Mouse (Mus musculus) midbrain, embryonic 16.5 days (tissue): Measurements from ENCODE around the gene 6430548M08Rik. TPM values are rescaled to one million over a fixed set of nuclear protein-coding genes. Genes with fewer than 3 reads are reported as not detected.

Experiments
- ATAC-seq: fragments of 200-750 bp; cut with Nextera tagmentation; 2 replicates; pipeline ENCODE4 v1.8.0; 2017; ENCODE audit warnings: moderate TSS enrichment
- H3K27ac ChIP-seq: fragments of 300-500 bp; sonication (generic); 2 replicates; pipeline ENCODE4 v1.5.1; 2014; ENCODE audit warnings: mild to moderate bottlenecking, low read length, mixed read lengths
- H3K27me3 ChIP-seq: fragments of 300-500 bp; sonication (generic); 2 replicates; pipeline ENCODE4 v1.6.1; 2014; ENCODE audit warnings: low read depth, low read length, mixed read lengths; ENCODE audit not compliant: control insufficient read depth, insufficient read depth
- H3K36me3 ChIP-seq: fragments of 300-500 bp; sonication (generic); 2 replicates; pipeline ENCODE4 v1.6.1; 2014; ENCODE audit warnings: mild to moderate bottlenecking, low read length, moderate library complexity, mixed read lengths; ENCODE audit not compliant: control insufficient read depth, insufficient read depth
- H3K4me1 ChIP-seq: fragments of 300-500 bp; sonication (generic); 2 replicates; pipeline ENCODE4 v1.6.1; 2014; ENCODE audit warnings: mild to moderate bottlenecking, low read length, mixed read lengths; ENCODE audit not compliant: control insufficient read depth, insufficient read depth
- H3K4me2 ChIP-seq: fragments of 300-500 bp; sonication (generic); 2 replicates; pipeline ENCODE4 v1.6.1; 2014; ENCODE audit warnings: mild to moderate bottlenecking, low read length, mixed read lengths
- H3K4me3 ChIP-seq: fragments of 300-500 bp; sonication (generic); 2 replicates; pipeline ENCODE4 v1.5.1; 2014; ENCODE audit warnings: low read depth, mild to moderate bottlenecking, low read length, moderate library complexity, mixed read lengths
- H3K9ac ChIP-seq: fragments of 300-500 bp; sonication (generic); 2 replicates; pipeline ENCODE4 v1.6.1; 2014; ENCODE audit warnings: low read depth, low read length, mixed read lengths
- H3K9me3 ChIP-seq: fragments of 300-500 bp; sonication (generic); replicated peaks from 2 replicates; pipeline ENCODE4 v1.6.1; 2014; ENCODE audit warnings: mild to moderate bottlenecking, low read length, mixed read lengths; ENCODE audit not compliant: control insufficient read depth, poor library complexity, severe bottlenecking
- WGBS: fragments of 180-500 bp; shearing (Covaris S2); extraction: QIAGEN DNeasy Blood & Tissue Kit; methylation state at CpG from one replicate; pipeline ENCODE4 v1.1.7; 2014; 5-methylcytosine and 5-hydroxymethylcytosine counted together
- polyA plus RNA-seq: library from polyadenylated mRNA; unstranded; fragments of >200 nt; fragmentation: Nextera tagmentation; extraction: Ambion mirVana; gene quantifications from 2 replicates; pipeline ENCODE4 v1.2.1, GENCODE M21; 2015

6430548M08Rik gene
- polyA plus RNA-seq, 1 experiment from 2014 or later = 40.2 TPM

DNA sequence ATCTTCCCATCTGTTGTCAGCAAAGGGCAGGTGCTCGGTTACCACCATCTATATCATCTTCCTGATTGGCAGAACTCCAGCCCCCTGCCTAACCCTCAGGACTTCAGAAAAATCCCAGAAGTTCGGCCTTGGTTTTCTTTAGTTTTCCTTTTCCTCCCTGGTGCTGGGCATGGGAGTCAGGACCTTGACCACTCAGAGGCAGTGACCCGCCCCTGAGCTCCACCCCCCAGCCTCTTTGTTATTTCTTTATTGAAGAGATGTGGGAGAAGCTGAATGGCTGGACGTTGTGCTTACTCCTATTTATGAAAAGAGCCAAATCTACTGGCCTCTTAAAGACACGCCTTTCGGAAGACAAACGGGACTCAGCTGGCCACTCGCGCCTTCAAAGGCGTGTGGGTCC is 646 bp upstream of the 6430548M08Rik start:
- Histone ChIP-seq H3K9me3 (no peaks in the 10 kb centered on the region), H3K27me3 (no peaks in the 10 kb centered on the region), H3K4me1 (peaks cover 10% of the 10 kb centered on the region; the same call in 1 of the 2 replicates), H3K36me3 (no peaks in the 10 kb centered on the region), H3K9ac (peak overlapping the region; percentile 82), H3K4me3 (peak overlapping the region; percentile 83), H3K4me2 (peak overlapping the region; percentile 85), H3K27ac (peak overlapping the region; percentile 91)
- WGBS = 3% methylated on average over 10 of the region's 10 CpGs
- no peak; the same call in 1 of the 2 replicates for ATAC-seq

DNA sequence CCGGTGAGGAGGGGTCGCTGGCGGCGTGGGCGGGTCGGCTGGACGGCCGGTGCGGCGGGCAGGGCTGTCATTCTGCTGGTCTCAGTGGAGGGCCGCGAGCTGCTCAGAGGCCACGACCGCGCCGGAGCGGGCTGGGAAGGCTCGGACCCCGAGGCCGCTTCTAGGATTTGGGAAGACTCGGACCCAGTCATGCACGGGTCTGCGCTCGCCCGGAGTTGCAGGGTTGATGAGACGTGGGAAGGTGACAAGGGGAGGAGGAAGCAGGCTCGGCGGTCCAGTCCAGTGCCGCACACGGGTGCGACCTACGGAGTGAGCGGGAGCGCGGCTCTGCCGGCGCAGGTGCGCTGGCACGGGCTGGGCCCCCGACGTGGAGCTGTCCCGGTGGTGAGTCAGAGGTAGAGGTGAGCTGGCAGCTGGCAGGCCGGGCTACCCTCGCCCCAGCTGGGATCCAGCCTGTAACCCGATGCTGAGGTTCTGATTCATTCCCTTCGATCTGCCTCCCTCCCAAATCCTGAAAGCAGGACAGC is 426 bp downstream of the 6430548M08Rik start:
- no peaks in the 10 kb centered on the region for H3K9me3 ChIP-seq
- ATAC-seq = peak; percentile 61
- peaks cover 10% of the 10 kb centered on the region; the same call in 1 of the 2 replicates for H3K4me1 ChIP-seq
- H3K36me3 ChIP-seq = no peaks in the 10 kb centered on the region
- peak overlapping the region; percentile 81 for H3K27ac ChIP-seq
- no peaks in the 10 kb centered on the region for H3K27me3 ChIP-seq
- WGBS = under 1% methylated on average over 43 of the region's 46 CpGs
- H3K4me3 ChIP-seq = peak overlapping the region; percentile 83
- peak overlapping the region; percentile 59 for H3K4me2 ChIP-seq
- peak overlapping the region; percentile 89 for H3K9ac ChIP-seq

DNA sequence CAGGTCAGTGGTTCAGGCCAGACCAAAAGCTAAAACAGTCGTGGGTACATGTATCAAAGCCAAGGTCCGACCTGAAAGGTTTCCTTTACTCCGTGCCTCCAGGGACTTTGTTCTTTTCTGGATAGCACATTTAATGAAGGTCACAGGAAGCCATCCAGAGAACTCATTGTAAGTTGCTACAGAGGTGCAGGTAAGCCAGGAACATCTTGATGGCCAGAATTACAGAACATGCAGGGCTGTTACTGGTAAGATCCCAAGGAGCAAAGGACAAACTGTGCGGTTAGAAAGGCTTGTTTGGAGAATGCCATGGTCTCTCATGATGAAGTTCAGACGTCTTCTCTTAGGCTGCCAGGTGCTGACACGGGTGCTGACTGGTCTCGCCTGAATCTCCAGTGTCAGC is 2.6 kb downstream of the 6430548M08Rik start:
- Histone ChIP-seq H3K4me3 (no peak overlapping the region), H3K27me3 (no peaks in the 10 kb centered on the region), H3K4me2 (no peak overlapping the region), H3K4me1 (peaks cover 10% of the 10 kb centered on the region; the same call in 1 of the 2 replicates), H3K27ac (no peak overlapping the region), H3K36me3 (no peaks in the 10 kb centered on the region), H3K9me3 (no peaks in the 10 kb centered on the region), H3K9ac (no peak overlapping the region)
- WGBS = 78% methylated on average over 7 of the region's 7 CpGs
- ATAC-seq = no peak

DNA sequence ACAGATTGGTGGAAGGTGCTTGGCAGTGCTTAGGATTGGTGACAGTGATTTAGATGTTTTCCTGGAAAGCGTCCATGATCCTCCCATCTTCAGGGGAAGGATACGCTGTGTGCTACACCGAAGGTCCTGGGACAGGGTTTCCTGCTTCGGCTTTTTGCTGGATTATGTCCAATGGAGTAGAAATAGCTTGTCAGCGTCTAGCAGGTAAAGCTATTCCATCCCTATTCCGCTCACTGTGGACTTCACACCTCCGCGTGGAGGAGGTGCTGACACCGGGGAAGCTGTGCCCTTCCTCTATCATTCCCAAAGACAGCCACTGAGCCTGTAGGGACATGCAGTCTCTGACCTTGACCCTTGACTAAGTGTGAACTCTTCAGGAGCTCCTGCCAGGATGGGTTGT is 4.2 kb downstream of the 6430548M08Rik start:
- no peaks in the 10 kb centered on the region for H3K27me3 ChIP-seq
- H3K4me3 ChIP-seq = no peak overlapping the region
- WGBS = 91% methylated on average over 9 of the region's 9 CpGs
- peaks cover 6% of the 10 kb centered on the region; the same call in 1 of the 2 replicates for H3K4me1 ChIP-seq
- no peak for ATAC-seq
- H3K36me3 ChIP-seq = no peaks in the 10 kb centered on the region
- no peak overlapping the region for H3K9ac ChIP-seq
- no peak overlapping the region for H3K4me2 ChIP-seq
- no peak overlapping the region for H3K27ac ChIP-seq
- no peaks in the 10 kb centered on the region for H3K9me3 ChIP-seq

- H3K36me3 ChIP-seq = no peaks in the 10 kb centered on the region
- no peak overlapping the region for H3K9ac ChIP-seq
- no peaks in the 10 kb centered on the region for H3K27me3 ChIP-seq
- no peak overlapping the region for H3K4me2 ChIP-seq
- WGBS = 90% methylated on average over 5 of the region's 5 CpGs
- H3K27ac ChIP-seq = no peak overlapping the region
- no peak overlapping the region for H3K4me3 ChIP-seq
- H3K4me1 ChIP-seq = peaks cover 4% of the 10 kb centered on the region; the same call in 1 of the 2 replicates
- H3K9me3 ChIP-seq = no peaks in the 10 kb centered on the region
- no peak for ATAC-seq
These were observed 4.9 kb downstream of the 6430548M08Rik start for GRCm38 (mm10) chr8:120118847-120119246.

- no peaks in the 10 kb centered on the region for H3K36me3 ChIP-seq
- 77% methylated on average over 3 of the region's 3 CpGs for WGBS
- no peaks in the 10 kb centered on the region for H3K27me3 ChIP-seq
- no peak overlapping the region for H3K4me3 ChIP-seq
- H3K4me2 ChIP-seq = no peak overlapping the region
- no peaks in the 10 kb centered on the region for H3K9me3 ChIP-seq
- ATAC-seq = no peak
- H3K27ac ChIP-seq = no peak overlapping the region
- peaks cover 4% of the 10 kb centered on the region; the same call in 1 of the 2 replicates for H3K4me1 ChIP-seq
- no peak overlapping the region for H3K9ac ChIP-seq
These were observed 5.5 kb downstream of the 6430548M08Rik start for GRCm38 (mm10) chr8:120119429-120119828.

DNA sequence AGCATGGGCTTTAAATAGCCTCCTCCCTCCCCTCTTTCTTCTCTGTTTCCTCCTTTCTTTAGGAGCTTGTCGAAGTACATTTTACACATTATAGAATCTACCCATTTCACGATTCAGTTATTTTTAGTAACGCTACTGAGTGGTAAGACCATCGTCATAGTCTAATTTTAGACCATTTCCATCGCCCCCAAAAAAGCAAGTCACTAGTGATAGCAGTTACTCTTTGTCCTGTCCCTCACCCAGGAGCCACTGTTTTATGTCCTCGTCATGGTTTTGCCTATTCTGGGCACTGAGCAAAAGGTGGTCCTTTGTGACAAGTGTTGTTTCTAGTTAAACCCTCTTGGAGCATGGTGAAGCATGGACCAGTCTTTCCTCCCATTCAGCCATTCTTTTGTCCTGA is 6.0 kb downstream of the 6430548M08Rik start:
- Histone ChIP-seq H3K27me3 (no peaks in the 10 kb centered on the region), H3K9me3 (no peaks in the 10 kb centered on the region), H3K9ac (no peak overlapping the region), H3K4me1 (peaks cover 5% of the 10 kb centered on the region; the same call in 1 of the 2 replicates), H3K36me3 (no peaks in the 10 kb centered on the region), H3K4me2 (no peak overlapping the region), H3K27ac (no peak overlapping the region), H3K4me3 (no peak overlapping the region)
- WGBS = 84% methylated on average over 6 of the region's 6 CpGs
- no peak for ATAC-seq

- ATAC-seq = no peak
- 66% methylated on average over 5 of the region's 5 CpGs for WGBS
- Histone ChIP-seq H3K27me3 (no peaks in the 10 kb centered on the region), H3K36me3 (no peaks in the 10 kb centered on the region), H3K4me1 (peaks cover 11% of the 10 kb centered on the region), H3K9ac (no peak overlapping the region), H3K4me2 (no peak overlapping the region), H3K4me3 (no peak overlapping the region), H3K9me3 (no peaks in the 10 kb centered on the region), H3K27ac (no peak overlapping the region)
These were observed 7.0 kb downstream of the 6430548M08Rik start for GRCm38 (mm10) chr8:120120951-120121350.

- Histone ChIP-seq H3K9ac (no peak overlapping the region), H3K27ac (peak overlapping the region; percentile 58; the same call in 1 of the 2 replicates), H3K36me3 (no peaks in the 10 kb centered on the region), H3K9me3 (no peaks in the 10 kb centered on the region), H3K4me1 (peaks cover 16% of the 10 kb centered on the region), H3K4me3 (no peak overlapping the region), H3K27me3 (no peaks in the 10 kb centered on the region), H3K4me2 (no peak overlapping the region)
- 55% methylated on average over 6 of the region's 6 CpGs for WGBS
- ATAC-seq = no peak
These were observed 10.3 kb downstream of the 6430548M08Rik start for GRCm38 (mm10) chr8:120124261-120124660.
